Mouse (Mus musculus) heart, embryonic 13.5 days (tissue): Measurements from ENCODE around the gene Trim37. TPM values are rescaled to one million over a fixed set of nuclear protein-coding genes. Genes with fewer than 3 reads are reported as not detected.

Experiments
- ATAC-seq: fragments of 200-750 bp; cut with Nextera tagmentation; 2 replicates; pipeline ENCODE4 v1.8.0; 2017; ENCODE audit warnings: moderate TSS enrichment; ENCODE audit not compliant: insufficient number of reproducible peaks, low FRiP score, low TSS enrichment; ENCODE audit errors: extremely low read depth
- H3K27ac ChIP-seq: fragments of 300-500 bp; sonication (generic); replicated peaks from 2 replicates; pipeline ENCODE4 v1.5.1; 2015; ENCODE audit warnings: moderate library complexity, mild to moderate bottlenecking, inconsistent platforms
- H3K27me3 ChIP-seq: fragments of 300-500 bp; sonication (generic); replicated peaks from 2 replicates; pipeline ENCODE4 v1.6.1; 2015; ENCODE audit warnings: mild to moderate bottlenecking, inconsistent platforms
- H3K36me3 ChIP-seq: fragments of 300-500 bp; sonication (generic); 2 replicates; pipeline ENCODE4 v1.6.1; 2015; ENCODE audit warnings: mild to moderate bottlenecking, inconsistent platforms
- H3K4me1 ChIP-seq: fragments of 300-500 bp; sonication (generic); 2 replicates; pipeline ENCODE4 v1.6.1; 2015; ENCODE audit warnings: inconsistent platforms
- H3K4me2 ChIP-seq: fragments of 300-500 bp; sonication (generic); 2 replicates; pipeline ENCODE4 v1.6.1; 2015; ENCODE audit warnings: inconsistent platforms, mild to moderate bottlenecking, moderate library complexity
- H3K4me3 ChIP-seq: fragments of 300-500 bp; sonication (generic); 2 replicates; pipeline ENCODE4 v1.5.1; 2015; ENCODE audit warnings: moderate library complexity, mild to moderate bottlenecking, inconsistent platforms
- H3K9ac ChIP-seq: fragments of 300-500 bp; sonication (generic); 2 replicates; pipeline ENCODE4 v1.6.1; 2015; ENCODE audit warnings: inconsistent platforms, mild to moderate bottlenecking, moderate library complexity
- H3K9me3 ChIP-seq: fragments of 300-500 bp; sonication (generic); 2 replicates; pipeline ENCODE4 v1.6.1; 2016; ENCODE audit warnings: inconsistent platforms
- WGBS: fragments of 180-500 bp; shearing (Covaris S2); methylation state at CpG from one replicate; pipeline ENCODE4 v1.1.7; 2015; ENCODE audit warnings: mixed read lengths; 5-methylcytosine and 5-hydroxymethylcytosine counted together
- polyA plus RNA-seq: library from polyadenylated mRNA; unstranded; fragments of >200 nt; fragmentation: Nextera tagmentation; extraction: Ambion mirVana; gene quantifications from 2 replicates; pipeline ENCODE4 v1.2.1, GENCODE M21; 2015

The Trim37 gene
- polyA plus RNA-seq: 17.1 and 18.1 TPM in 2 replicates

DNA sequence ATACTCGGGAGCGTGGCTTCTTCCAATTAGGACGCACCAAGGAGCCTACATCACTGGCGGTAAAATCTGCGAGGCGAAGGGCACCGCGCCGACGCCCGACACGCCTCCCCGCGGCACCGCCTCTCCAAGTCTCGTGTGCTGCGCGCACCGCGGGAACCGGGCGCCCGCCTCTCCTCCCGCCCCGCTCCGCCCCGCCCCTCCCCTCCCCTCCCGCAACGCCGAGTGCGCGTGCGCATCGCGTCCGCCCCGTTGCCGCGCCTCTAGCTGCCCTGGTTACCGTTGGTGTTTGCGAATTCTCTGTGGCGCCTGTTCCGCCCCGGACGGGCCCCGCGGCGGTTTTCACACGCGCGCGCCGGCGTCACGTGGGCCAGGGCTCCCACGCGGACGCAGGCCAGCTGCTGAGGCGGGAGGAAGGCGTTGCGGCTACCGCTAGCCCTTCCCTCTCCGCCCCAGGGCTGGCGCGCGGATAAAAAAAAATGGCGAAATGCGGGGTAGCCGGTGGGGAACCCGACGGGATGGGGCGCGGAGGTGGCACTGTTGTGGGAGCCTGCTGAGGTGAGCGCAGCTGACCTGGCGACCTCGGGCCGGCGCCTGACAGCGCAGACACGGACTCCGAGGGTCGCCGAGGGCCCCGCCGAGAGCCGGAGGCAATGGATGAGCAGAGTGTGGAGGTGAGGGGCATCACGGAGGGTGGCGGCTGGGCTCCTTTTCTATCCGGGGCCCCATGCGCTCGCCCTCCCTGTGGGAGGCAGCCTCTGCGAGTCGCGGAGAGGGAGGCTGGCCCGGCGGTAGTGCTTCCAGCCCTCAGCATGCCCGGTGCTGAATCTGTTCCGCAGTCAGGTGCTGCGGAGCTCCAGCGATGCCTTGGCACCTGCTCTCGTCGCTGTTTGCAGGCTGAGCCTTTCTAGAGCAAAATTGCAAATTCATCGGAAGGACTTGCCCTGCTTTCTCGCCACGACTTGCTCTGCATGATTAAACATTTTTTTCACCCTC is at the start of gene Trim37:
TSS of gene Trim37 (plus strand) at position 254 of the 993 bp plus-strand sequence.
- ATAC-seq: peak; percentile 94
- under 1% methylated on average over 92 of the region's 105 CpGs for WGBS
- H3K4me1 ChIP-seq: peaks cover 19% of the 10 kb centered on the region
- no peaks in the 10 kb centered on the region for H3K9me3 ChIP-seq
- peak within 1 kb of the TSS; percentile 86 for H3K9ac ChIP-seq
- peak within 1 kb of the TSS; percentile 96 for H3K4me3 ChIP-seq
- H3K4me2 ChIP-seq: peak within 1 kb of the TSS; percentile 80
- H3K36me3 ChIP-seq: peaks cover 40% of the 10 kb centered on the region
- H3K27me3 ChIP-seq: no peaks in the 10 kb centered on the region
- peak within 1 kb of the TSS; percentile 94 for H3K27ac ChIP-seq

DNA sequence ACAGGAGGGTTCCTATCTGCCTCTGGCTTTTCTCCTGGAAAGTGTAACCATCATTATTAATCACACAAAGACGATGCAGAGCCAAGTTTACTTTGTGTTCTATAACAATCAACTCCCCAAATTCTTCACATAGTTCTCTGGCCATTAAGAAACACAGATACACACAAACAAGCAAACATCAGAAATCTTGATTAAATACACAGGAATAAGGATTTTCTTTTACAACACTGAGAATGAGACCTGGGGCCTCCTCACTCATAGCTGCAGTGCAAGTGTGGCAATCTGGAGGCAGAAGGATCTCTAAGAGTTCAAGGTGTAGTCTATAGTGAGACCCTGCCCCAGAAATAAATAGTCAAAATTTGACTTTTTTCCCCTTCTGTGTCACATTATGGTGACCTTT is 43.2 kb upstream of the Trim37 start:
- no peak overlapping the region for H3K4me2 ChIP-seq
- H3K9me3 ChIP-seq: no peaks in the 10 kb centered on the region
- no peaks in the 10 kb centered on the region for H3K27me3 ChIP-seq
- WGBS: 75% methylated on average over 1 of the region's 1 CpGs
- H3K4me1 ChIP-seq: peaks cover 32% of the 10 kb centered on the region
- no peak for ATAC-seq
- peaks cover 66% of the 10 kb centered on the region for H3K36me3 ChIP-seq
- H3K9ac ChIP-seq: no peak overlapping the region
- H3K27ac ChIP-seq: no peak overlapping the region
- H3K4me3 ChIP-seq: no peak overlapping the region

DNA sequence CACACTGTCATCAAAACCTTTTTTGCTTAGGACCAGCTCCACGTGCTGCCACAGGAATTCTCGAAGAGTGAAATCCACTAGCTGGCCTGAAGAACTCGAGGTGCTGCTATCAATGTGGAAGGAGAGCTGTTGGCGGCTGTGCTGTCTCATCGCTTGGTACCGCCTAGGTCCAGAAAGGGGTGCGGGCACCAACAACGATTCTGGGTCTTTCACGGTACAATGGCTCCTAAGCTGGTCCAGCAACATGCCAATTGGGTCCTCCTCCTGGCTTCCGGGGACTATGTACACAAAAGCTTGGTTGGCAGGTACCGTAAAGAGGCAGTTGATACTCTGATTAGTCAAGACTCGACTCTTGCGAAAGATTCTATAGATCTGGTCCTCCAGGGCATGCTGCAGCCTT is 41.4 kb upstream of the Trim37 start:
- peaks cover 60% of the 10 kb centered on the region for H3K36me3 ChIP-seq
- H3K27me3 ChIP-seq: no peaks in the 10 kb centered on the region
- no peaks in the 10 kb centered on the region for H3K9me3 ChIP-seq
- no peak for ATAC-seq
- H3K27ac ChIP-seq: no peak overlapping the region
- H3K9ac ChIP-seq: peak overlapping the region; percentile 91
- WGBS: 87% methylated on average over 13 of the region's 13 CpGs
- peaks cover 32% of the 10 kb centered on the region for H3K4me1 ChIP-seq
- peak overlapping the region; percentile 84 for H3K4me3 ChIP-seq
- peak overlapping the region; percentile 95 for H3K4me2 ChIP-seq

DNA sequence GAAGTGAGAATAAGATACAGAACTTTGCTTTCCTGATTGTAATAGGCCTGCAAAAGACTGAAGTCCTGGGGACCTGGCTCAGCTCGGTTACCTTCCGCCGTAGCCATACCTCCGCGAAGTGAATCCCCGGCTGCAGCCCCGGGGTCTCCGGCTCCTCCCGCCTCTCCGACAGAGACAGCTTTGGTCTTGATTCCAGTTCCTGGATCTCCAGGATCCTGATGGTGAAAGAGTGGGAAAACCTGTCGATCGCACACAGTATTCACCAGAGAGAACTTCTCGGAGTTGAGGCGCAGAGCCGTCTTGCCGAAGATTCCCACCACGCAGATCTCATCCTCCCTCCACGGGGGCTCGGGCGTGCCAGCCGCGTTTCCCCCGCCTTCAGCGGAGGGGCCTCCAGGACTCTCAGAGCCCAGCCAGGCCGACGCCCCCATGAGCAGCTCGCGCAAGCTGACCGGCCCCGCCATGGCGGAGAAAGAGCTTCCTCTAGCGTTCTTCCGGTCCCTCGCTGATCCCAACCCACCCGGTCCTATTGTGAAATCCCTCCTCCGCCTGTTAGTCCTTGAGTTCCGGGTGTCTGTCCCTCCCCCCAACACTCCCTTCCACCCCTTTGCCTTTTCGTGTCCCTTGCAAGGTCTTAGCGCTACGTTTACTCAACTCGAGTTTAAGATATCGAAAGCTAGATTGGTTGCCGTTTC is 40.4 kb upstream of the Trim37 start, which contains the start of gene Smg8:
TSS of gene Smg8 (minus strand) at position 485 of the 695 bp plus-strand sequence.
- peak within 1 kb of the TSS; percentile 84 for H3K4me3 ChIP-seq
- peaks cover 32% of the 10 kb centered on the region for H3K4me1 ChIP-seq
- peaks cover 60% of the 10 kb centered on the region for H3K36me3 ChIP-seq
- peak; percentile 66; the same call in 1 of the 2 replicates for ATAC-seq
- WGBS: under 1% methylated on average over 43 of the region's 43 CpGs
- peak within 1 kb of the TSS; percentile 91 for H3K9ac ChIP-seq
- H3K4me2 ChIP-seq: peak within 1 kb of the TSS; percentile 95
- H3K27ac ChIP-seq: peak within 1 kb of the TSS; percentile 74
- H3K9me3 ChIP-seq: no peaks in the 10 kb centered on the region
- no peaks in the 10 kb centered on the region for H3K27me3 ChIP-seq

- peak overlapping the region; percentile 91 for H3K9ac ChIP-seq
- WGBS: 44% methylated on average over 2 of the region's 2 CpGs
- H3K27ac ChIP-seq: peak overlapping the region; percentile 74
- H3K9me3 ChIP-seq: no peaks in the 10 kb centered on the region
- peak overlapping the region; percentile 84 for H3K4me3 ChIP-seq
- no peak for ATAC-seq
- no peaks in the 10 kb centered on the region for H3K27me3 ChIP-seq
- peaks cover 60% of the 10 kb centered on the region for H3K36me3 ChIP-seq
- H3K4me1 ChIP-seq: peaks cover 32% of the 10 kb centered on the region
- H3K4me2 ChIP-seq: peak overlapping the region; percentile 95
Measured at GRCm38 (mm10) chr11:87087142-87087541, 39.7 kb upstream of the Trim37 start.

GRCm38 (mm10) chr11:87108409-87108754 is 18.5 kb upstream of the Trim37 start, which contains the start of gene Prr11:
Gene Prr11, minus strand, starts transcription at chr11:87108708.
- Histone ChIP-seq H3K36me3 (peaks cover 45% of the 10 kb centered on the region), H3K4me2 (peak within 1 kb of the TSS; percentile 77), H3K4me3 (peak within 1 kb of the TSS; percentile 96), H3K27me3 (no peaks in the 10 kb centered on the region), H3K9ac (peak within 1 kb of the TSS; percentile 98), H3K9me3 (no peaks in the 10 kb centered on the region), H3K27ac (peak within 1 kb of the TSS; percentile 98), H3K4me1 (peaks cover 35% of the 10 kb centered on the region)
- WGBS: under 1% methylated on average over 14 of the region's 14 CpGs
- ATAC-seq: no peak

DNA sequence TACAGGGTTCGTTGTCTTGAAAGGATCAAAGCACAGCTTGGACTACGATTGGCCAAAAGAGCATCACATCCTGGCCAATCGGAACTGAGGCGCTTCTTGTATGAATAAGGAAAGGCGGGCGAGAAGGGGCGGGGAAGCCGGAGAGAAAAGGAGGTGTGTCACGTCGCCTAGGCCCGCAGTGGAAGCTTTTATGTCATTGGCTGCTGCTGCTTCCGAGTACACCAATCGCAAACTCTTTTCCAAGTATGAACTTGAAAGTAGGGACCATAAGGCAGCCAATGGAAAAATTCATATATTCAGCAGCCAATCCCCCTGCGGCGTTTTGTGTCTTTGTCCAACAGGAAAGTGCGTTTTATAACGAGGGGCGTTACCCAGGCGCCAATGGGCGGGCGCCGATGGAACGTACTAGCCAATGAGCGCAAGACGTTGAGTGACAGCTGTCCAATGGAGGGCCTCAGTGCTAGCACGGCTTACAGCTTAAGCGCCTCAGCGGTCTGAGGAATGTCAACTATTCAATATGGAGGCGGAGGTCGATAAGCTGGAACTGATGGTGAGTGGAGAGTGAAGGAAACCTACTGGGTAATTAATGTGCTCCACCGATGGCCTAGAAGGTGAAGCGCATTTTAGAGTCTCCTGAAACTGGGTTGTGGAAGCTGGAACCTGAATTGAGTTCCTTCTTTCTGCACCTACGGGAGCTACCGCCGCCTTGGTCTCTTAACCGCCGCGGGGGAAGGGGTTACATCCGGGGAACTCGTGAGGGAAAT is 17.9 kb upstream of the Trim37 start, which contains the start of gene Ska2:
TSS of gene Ska2 (plus strand) at position 480 of the 764 bp plus-strand sequence.
- Histone ChIP-seq H3K36me3 (peaks cover 45% of the 10 kb centered on the region), H3K9me3 (no peaks in the 10 kb centered on the region), H3K4me2 (peak within 1 kb of the TSS; percentile 77), H3K27ac (peak within 1 kb of the TSS; percentile 98), H3K4me1 (peaks cover 35% of the 10 kb centered on the region), H3K27me3 (no peaks in the 10 kb centered on the region), H3K4me3 (peak within 1 kb of the TSS; percentile 96), H3K9ac (peak within 1 kb of the TSS; percentile 98)
- under 1% methylated on average over 40 of the region's 40 CpGs for WGBS
- ATAC-seq: peak; percentile 96

- no peaks in the 10 kb centered on the region for H3K27me3 ChIP-seq
- peak overlapping the region; percentile 96 for H3K4me3 ChIP-seq
- H3K4me1 ChIP-seq: peaks cover 35% of the 10 kb centered on the region
- no peaks in the 10 kb centered on the region for H3K9me3 ChIP-seq
- peak overlapping the region; percentile 98 for H3K9ac ChIP-seq
- whole genome bisulfite sequencing: under 1% methylated on average over 42 of the region's 42 CpGs
- peak overlapping the region; percentile 76 for H3K4me2 ChIP-seq
- H3K36me3 ChIP-seq: peaks cover 45% of the 10 kb centered on the region
- ATAC-seq: no peak
- peak overlapping the region; percentile 98 for H3K27ac ChIP-seq
Measured at GRCm38 (mm10) chr11:87109519-87110171, 17.2 kb upstream of the Trim37 start.

DNA sequence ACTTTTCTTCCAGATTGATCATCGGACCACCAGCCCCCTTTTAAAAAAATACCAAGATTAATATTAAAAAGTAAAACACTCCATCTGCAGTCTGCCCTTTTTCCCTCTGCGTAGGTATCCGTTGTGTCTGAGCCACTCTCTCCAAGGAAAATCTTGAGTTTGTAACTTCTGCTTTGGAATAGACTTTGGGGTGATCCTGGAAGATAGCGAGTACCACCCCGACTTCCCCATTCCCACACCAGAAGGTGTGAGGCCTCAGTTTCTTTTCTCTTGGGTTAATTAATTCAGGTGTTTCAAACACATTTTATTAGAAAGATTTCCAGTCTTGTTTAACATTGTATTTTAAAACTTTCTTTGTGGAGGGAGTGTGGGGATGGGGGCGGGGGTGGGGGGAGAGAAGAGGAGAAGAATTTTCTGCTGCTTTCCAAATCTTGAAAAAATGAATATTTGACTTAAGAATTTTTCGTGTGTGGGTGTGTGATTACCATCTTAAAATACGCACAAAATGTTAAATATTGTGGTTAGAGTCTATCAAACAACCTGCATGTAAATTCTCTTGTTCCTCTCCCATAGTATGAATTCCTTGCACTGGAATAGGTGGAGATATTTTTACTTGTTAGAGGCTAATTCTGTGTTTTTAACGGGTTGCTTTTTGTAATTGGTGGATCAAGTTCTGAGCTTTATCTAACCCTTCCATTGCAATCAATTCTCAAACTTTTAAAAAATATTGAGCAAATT is 16.5 kb upstream of the Trim37 start:
- Histone ChIP-seq H3K9me3 (no peaks in the 10 kb centered on the region), H3K27ac (peak overlapping the region; percentile 98), H3K27me3 (no peaks in the 10 kb centered on the region), H3K4me3 (peak overlapping the region; percentile 96), H3K4me1 (peaks cover 35% of the 10 kb centered on the region), H3K4me2 (peak overlapping the region; percentile 76), H3K9ac (peak overlapping the region; percentile 98), H3K36me3 (peaks cover 45% of the 10 kb centered on the region)
- WGBS: 7% methylated on average over 9 of the region's 9 CpGs
- ATAC-seq: no peak

GRCm38 (mm10) chr11:87121864-87122263 is 5.0 kb upstream of the Trim37 start:
- WGBS: 76% methylated on average over 8 of the region's 8 CpGs
- Histone ChIP-seq H3K4me1 (peaks cover 6% of the 10 kb centered on the region), H3K4me3 (no peak overlapping the region), H3K9me3 (no peaks in the 10 kb centered on the region), H3K27ac (no peak overlapping the region), H3K4me2 (no peak overlapping the region), H3K36me3 (peaks cover 74% of the 10 kb centered on the region), H3K27me3 (no peaks in the 10 kb centered on the region), H3K9ac (no peak overlapping the region)
- no peak for ATAC-seq
